Mouse (Mus musculus) C2C12 (cell line): ENCODE results near the gene 4933424G06Rik. TPM values are rescaled to one million over a fixed set of nuclear protein-coding genes. Genes with fewer than 3 reads are reported as not detected.

Experiments
- H3K27me3 ChIP-seq: one replicate; pipeline ENCODE4 v1.6.1; 2011; ENCODE audit not compliant: control insufficient read depth, insufficient read depth, insufficient read length
- H3K36me3 ChIP-seq: one replicate; pipeline ENCODE4 v1.6.1; 2011; ENCODE audit not compliant: control insufficient read depth, insufficient read depth
- H3K4me3 ChIP-seq: one replicate; pipeline ENCODE4 v1.5.1; 2011; ENCODE audit warnings: mild to moderate bottlenecking, control low read depth; ENCODE audit not compliant: poor library complexity, insufficient read depth, severe bottlenecking
- H3K79me2 ChIP-seq: one replicate; pipeline ENCODE4 v1.6.1; 2011; ENCODE audit not compliant: control insufficient read depth, insufficient read depth
- H3K79me3 ChIP-seq: one replicate; pipeline ENCODE4 v1.6.1; 2011; ENCODE audit warnings: low read depth, control low read depth
- H3ac ChIP-seq: one replicate; pipeline ENCODE3; 2011; ENCODE audit warnings: low read depth; ENCODE audit not compliant: control insufficient read depth, insufficient read length
- CEBPB ChIP-seq: IDR thresholded peaks from one replicate; pipeline ENCODE4 v1.6.1; 2011; ENCODE audit warnings: low read depth, mild to moderate bottlenecking, control low read depth, moderate library complexity
- CTCF ChIP-seq: IDR thresholded peaks from one replicate; pipeline ENCODE4 v1.5.1; 2011; ENCODE audit not compliant: control insufficient read depth, insufficient read depth, insufficient read length
- FOSL1 ChIP-seq: IDR thresholded peaks from one replicate; pipeline ENCODE4 v1.8.0; 2011; ENCODE audit warnings: mild to moderate bottlenecking, low read length; ENCODE audit not compliant: poor library complexity, insufficient read depth, severe bottlenecking
- MAX ChIP-seq: IDR thresholded peaks from one replicate; pipeline ENCODE4 v1.6.1; 2011; ENCODE audit warnings: mild to moderate bottlenecking, control low read depth
- MYOD1 ChIP-seq: IDR thresholded peaks from one replicate; pipeline ENCODE4 v1.6.1; 2011; ENCODE audit warnings: low read depth; ENCODE audit not compliant: control insufficient read depth, insufficient read length
- MYOG ChIP-seq: IDR thresholded peaks from one replicate; pipeline ENCODE4 v1.6.1; 2011; ENCODE audit not compliant: control insufficient read depth, insufficient read length; ENCODE audit errors: extremely low read depth
- USF1 ChIP-seq: IDR thresholded peaks from one replicate; pipeline ENCODE4 v1.6.1; 2011; ENCODE audit warnings: low read depth, mild to moderate bottlenecking, control low read depth, moderate library complexity
- polyA plus RNA-seq: library from polyadenylated mRNA; unstranded; fragments of >200 nt; fragmentation: generic; extraction: Trizol; gene quantifications from one replicate; pipeline ENCODE4 v1.2.1, GENCODE M21; 2012; ENCODE audit warnings: missing spikeins

The 4933424G06Rik gene
- polyA plus RNA-seq, 1 experiment = 0.02 TPM

- peaks cover 31% of the 10 kb centered on the region for H3K36me3 ChIP-seq
- H3K4me3 ChIP-seq = no peak overlapping the region
- peaks cover 27% of the 10 kb centered on the region for H3K79me3 ChIP-seq
- no peaks in the 10 kb centered on the region for H3K27me3 ChIP-seq
- TF ChIP-seq CEBPB = no peak
- TF ChIP-seq MYOD1 = no peak
- no peak for TF ChIP-seq MYOG
- no peak for TF ChIP-seq CTCF
- no peak for TF ChIP-seq FOSL1
- TF ChIP-seq MAX = no peak
- TF ChIP-seq USF1 = no peak
- H3K79me2 ChIP-seq = peaks cover 33% of the 10 kb centered on the region
- no peak overlapping the region for H3ac ChIP-seq
Measured at GRCm38 (mm10) chr1:36707797-36708196, 2.2 kb upstream of the 4933424G06Rik start.

GRCm38 (mm10) chr1:36708626-36709025 lies 1.3 kb upstream of the 4933424G06Rik start:
- H3K27me3 ChIP-seq = no peaks in the 10 kb centered on the region
- peak overlapping the region; percentile 93 for H3ac ChIP-seq
- peaks cover 27% of the 10 kb centered on the region for H3K79me3 ChIP-seq
- peak overlapping the region; percentile 90 for H3K4me3 ChIP-seq
- H3K79me2 ChIP-seq = peaks cover 33% of the 10 kb centered on the region
- TF ChIP-seq USF1 (no peak), FOSL1 (no peak)
- peaks cover 26% of the 10 kb centered on the region for H3K36me3 ChIP-seq

GRCm38 (mm10) chr1:36709055-36709853 lies 695 bp upstream of the 4933424G06Rik start:
- peaks cover 33% of the 10 kb centered on the region for H3K79me2 ChIP-seq
- peaks cover 27% of the 10 kb centered on the region for H3K79me3 ChIP-seq
- peak overlapping the region; percentile 90 for H3K4me3 ChIP-seq
- peaks cover under 1% of the 10 kb centered on the region for H3K27me3 ChIP-seq
- H3ac ChIP-seq = peak overlapping the region; percentile 93
- no peak for TF ChIP-seq MAX
- no peak for TF ChIP-seq FOSL1
- peaks cover 22% of the 10 kb centered on the region for H3K36me3 ChIP-seq

DNA sequence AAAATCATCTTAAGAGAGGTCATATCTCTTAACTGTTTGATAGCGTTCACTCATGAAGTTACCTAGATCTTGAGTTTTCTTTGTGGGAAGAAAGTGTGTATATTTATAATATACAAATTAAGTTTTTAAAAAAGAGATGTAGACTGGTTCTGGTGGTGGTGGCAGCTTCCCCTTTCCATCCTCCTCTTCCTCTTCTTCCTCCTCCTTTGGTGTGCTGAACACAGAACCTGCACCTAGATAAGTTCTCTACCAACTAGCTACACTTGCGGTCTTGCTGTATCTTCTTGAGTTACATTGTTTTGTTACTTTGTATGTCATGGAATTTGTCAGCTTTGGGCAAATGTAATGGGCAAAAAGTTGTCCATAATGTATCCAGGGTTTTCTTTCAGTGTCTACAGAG lies 1.2 kb downstream of the 4933424G06Rik start:
- peaks cover 16% of the 10 kb centered on the region for H3K27me3 ChIP-seq
- TF ChIP-seq CTCF (no peak), CEBPB (no peak), MYOG (no peak)
- peaks cover 33% of the 10 kb centered on the region for H3K79me2 ChIP-seq
- no peak overlapping the region for H3K4me3 ChIP-seq
- H3K36me3 ChIP-seq = peaks cover 8% of the 10 kb centered on the region
- H3ac ChIP-seq = no peak overlapping the region
- peaks cover 27% of the 10 kb centered on the region for H3K79me3 ChIP-seq

DNA sequence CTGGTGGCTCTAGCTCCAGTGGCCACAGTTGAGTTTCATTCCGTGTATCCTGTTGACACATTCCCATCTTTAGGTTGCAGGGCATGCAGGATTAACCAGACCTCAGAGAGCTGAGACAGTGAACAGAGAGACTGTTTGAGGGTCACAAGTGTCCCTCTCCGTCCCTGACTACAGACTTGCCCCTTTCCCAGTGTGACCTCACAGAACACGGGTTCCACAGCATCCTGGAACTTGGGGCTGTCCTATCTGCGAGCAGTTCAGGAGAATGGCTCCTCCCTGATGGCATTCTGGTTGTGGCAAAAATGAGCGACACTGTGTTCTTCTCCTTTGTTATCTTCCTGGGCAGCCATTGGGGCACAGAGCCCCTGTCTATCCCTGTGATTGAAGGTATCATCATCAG lies 4.4 kb downstream of the 4933424G06Rik start, which contains the start of gene Actr1b:
Actr1b (minus strand) TSS at position 112 of the 400 bp plus-strand sequence.
- peaks cover 29% of the 10 kb centered on the region for H3K27me3 ChIP-seq
- TF ChIP-seq MYOG (no peak), USF1 (no peak), MAX (no peak), FOSL1 (no peak), CTCF (no peak), CEBPB (no peak), MYOD1 (no peak)
- no peaks in the 10 kb centered on the region for H3K36me3 ChIP-seq
- no peak within 1 kb of the TSS for H3K4me3 ChIP-seq
- H3K79me3 ChIP-seq = peaks cover 4% of the 10 kb centered on the region
- no peak within 1 kb of the TSS for H3ac ChIP-seq
- peaks cover 4% of the 10 kb centered on the region for H3K79me2 ChIP-seq

DNA sequence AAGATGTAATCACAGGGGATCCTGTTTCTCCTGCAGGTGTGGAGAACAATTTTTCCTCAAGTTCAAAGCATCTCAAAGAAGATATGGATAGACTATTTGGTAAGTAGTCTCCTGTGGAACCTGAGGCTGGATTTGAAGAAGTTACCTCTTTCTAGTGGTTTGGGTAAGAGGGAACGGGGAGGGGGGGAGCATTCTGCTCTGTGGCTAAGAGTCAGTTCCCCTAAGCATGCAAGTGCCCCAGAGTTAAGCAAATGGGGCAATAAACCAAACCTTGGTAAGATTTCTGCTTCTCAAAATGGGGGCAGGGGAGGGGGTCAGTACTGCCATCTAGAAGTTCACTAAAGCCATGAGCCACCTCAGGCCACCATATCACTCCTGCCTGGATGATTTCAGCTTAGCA lies 8.8 kb downstream of the 4933424G06Rik start:
- no peaks in the 10 kb centered on the region for H3K36me3 ChIP-seq
- no peaks in the 10 kb centered on the region for H3K79me3 ChIP-seq
- H3K4me3 ChIP-seq = no peak overlapping the region
- no peaks in the 10 kb centered on the region for H3K79me2 ChIP-seq
- no peak overlapping the region for H3ac ChIP-seq
- H3K27me3 ChIP-seq = peaks cover 42% of the 10 kb centered on the region
- TF ChIP-seq USF1 (no peak), MAX (no peak), FOSL1 (no peak)
